Mouse (Mus musculus): ENCODE results near the gene Wipf3.

- TF ChIP-seq MAFK (IDR thresholded peaks at IDR 0.05; ENCODE audit: insufficient replicate concordance, low read length), result no peak
- TF ChIP-seq EP300 (IDR thresholded peaks at IDR 0.05; ENCODE audit: low read length), result no peak
- peak in 1 of 2 experiments; percentile 69; a peak in 2 of 4 replicates for TF ChIP-seq CTCF (conservative IDR thresholded peaks at IDR 0.05 in 1 of 2, IDR thresholded peaks at IDR 0.05 in 1 of 2; ENCODE audit: low read depth in 2 of 2, low read length in 2 of 2)
- TF ChIP-seq HCFC1 (IDR thresholded peaks at IDR 0.05; ENCODE audit: low read depth, low read length), result no peak
- no peak for TF ChIP-seq BHLHE40 (IDR thresholded peaks at IDR 0.05; ENCODE audit: low read depth, low read length)
- no peak for TF ChIP-seq NRF1 (IDR thresholded peaks at IDR 0.05; ENCODE audit: low read depth, low read length)
- TF ChIP-seq NELFE (IDR thresholded peaks at IDR 0.05; ENCODE audit: low read depth, low read length), result no peak
- TF ChIP-seq POLR2AphosphoS2 (IDR thresholded peaks at IDR 0.05; ENCODE audit: low read depth, low read length), result no peak
- no peak for TF ChIP-seq CHD2 (IDR thresholded peaks at IDR 0.05; ENCODE audit: low read length)
- TF ChIP-seq MAX (IDR thresholded peaks at IDR 0.05; ENCODE audit: low read length), result no peak
These were observed 49.4 kb downstream of the Wipf3 start for GRCm38 (mm10) chr6:54478646-54479324.
